Mouse (Mus musculus): ENCODE data around the gene Mfsd4b1. TPM values are rescaled to one million over a fixed set of nuclear protein-coding genes. Genes with fewer than 3 reads are reported as not detected.
A peak's percentile ranks its signal among the peaks of the same experiment; 100 is the strongest.

Mfsd4b1 gene
- polyA plus RNA-seq (2015; fragmentation: Nextera tagmentation; extraction: Ambion mirVana), result 0.27 and 0.28 TPM in 2 replicates

DNA sequence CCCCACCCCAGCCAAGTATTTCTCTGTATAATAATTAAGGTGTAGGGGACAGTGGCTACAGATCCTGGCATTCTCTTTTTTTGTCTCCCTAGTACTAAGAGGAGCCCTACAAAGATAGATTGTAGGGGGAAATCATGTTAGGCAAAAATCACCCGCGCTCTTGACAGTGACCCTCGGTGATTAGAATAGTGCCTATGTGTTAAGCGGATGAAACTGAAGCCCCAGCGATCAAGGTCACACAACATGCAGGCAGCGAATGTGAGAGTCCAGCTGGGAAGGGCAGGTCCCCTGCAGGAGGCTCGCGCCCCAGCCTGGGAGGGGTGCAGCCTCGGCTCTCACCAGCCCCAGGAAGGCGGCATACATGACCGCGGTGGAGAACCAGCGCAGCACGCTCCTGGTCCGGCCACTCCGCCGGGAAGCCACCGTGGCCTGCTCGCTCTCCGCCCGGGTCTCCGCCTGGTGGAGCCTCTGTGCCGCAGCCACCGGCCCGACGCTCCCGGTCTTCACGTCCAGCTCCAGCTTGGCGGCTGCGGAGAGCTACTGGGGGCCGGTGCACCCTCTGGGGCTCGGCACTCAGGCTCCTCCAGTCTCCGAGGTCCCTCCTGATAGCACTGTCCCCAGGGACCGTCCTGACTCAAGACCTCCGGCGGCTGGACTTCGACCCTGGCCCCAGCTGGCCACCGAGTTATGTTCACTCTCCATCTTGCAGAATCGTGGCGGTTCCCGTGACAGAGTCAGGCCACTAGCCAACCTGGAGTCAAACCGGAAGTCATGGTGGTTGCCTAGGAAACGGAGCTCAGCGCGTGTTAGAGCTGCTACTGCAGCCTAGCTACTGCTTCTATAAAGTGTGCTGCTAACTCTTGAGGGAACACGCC is at the start of gene Mfsd4b1:
Mfsd4b1 (minus strand) TSS at position 715 of the 875 bp plus-strand sequence.
- Histone ChIP-seq H3K4me1 (peaks cover 13% of the 10 kb centered on the region), H3K27me3 (no peaks in the 10 kb centered on the region), H3K36me3 (no peaks in the 10 kb centered on the region), H3K4me2 (replicated peaks) (peak within 1 kb of the TSS; percentile 91), H3K9ac (replicated peaks) (peak within 1 kb of the TSS; percentile 67), H3K9me3 (no peaks in the 10 kb centered on the region), H3K27ac (replicated peaks) (peak within 1 kb of the TSS; percentile 76), H3K4me3 (peak within 1 kb of the TSS; percentile 65)
- peak; percentile 97 for ATAC-seq (replicated peaks)
- under 1% methylated on average over 46 of the region's 46 CpGs for WGBS

DNA sequence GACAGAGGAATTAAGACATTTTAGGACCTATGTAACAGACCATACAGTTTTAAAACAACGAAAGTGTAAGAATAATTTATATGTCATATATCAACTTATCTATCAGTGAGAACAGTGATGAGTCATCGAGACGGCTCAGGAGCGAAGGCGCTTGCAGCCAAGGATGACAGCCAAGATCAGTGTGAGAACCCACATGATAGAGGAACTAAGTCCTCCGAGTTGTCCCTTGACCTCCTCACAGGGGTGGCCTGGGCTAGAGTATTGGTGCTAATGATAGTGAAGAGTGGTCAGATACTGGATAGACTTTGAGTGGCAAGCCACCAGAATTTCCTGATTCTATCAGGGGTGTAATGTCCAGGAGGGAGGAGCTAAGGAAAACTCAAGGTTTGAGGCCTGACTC is 48.5 kb upstream of the Mfsd4b1 start:
- H3K9me3 ChIP-seq, result no peaks in the 10 kb centered on the region
- WGBS, result 95% methylated on average over 6 of the region's 6 CpGs
- ATAC-seq (replicated peaks), result no peak
- H3K9ac ChIP-seq (replicated peaks), result no peak overlapping the region
- no peak overlapping the region for H3K4me2 ChIP-seq (replicated peaks)
- H3K4me1 ChIP-seq, result 0 out of 2 replicates have a peak, but pooled peaks cover 7% of the 10 kb centered on the region
- H3K27ac ChIP-seq (replicated peaks), result no peak overlapping the region
- no peak overlapping the region for H3K4me3 ChIP-seq
- no peaks in the 10 kb centered on the region for H3K27me3 ChIP-seq
- no peaks in the 10 kb centered on the region for H3K36me3 ChIP-seq

GRCm38 (mm10) chr10:40070684-40071083 is 45.6 kb upstream of the Mfsd4b1 start:
- no peaks in the 10 kb centered on the region for H3K36me3 ChIP-seq
- H3K4me1 ChIP-seq, result no peaks in the 10 kb centered on the region
- no peak overlapping the region for H3K4me3 ChIP-seq
- no peak overlapping the region for H3K4me2 ChIP-seq (replicated peaks)
- WGBS, result 74% methylated on average over 9 of the region's 9 CpGs
- no peaks in the 10 kb centered on the region for H3K27me3 ChIP-seq
- no peak for ATAC-seq (replicated peaks)
- H3K9ac ChIP-seq (replicated peaks), result no peak overlapping the region
- H3K27ac ChIP-seq (replicated peaks), result no peak overlapping the region
- H3K9me3 ChIP-seq, result no peaks in the 10 kb centered on the region

- Histone ChIP-seq H3K4me1 (no peaks in the 10 kb centered on the region), H3K27me3 (no peaks in the 10 kb centered on the region), H3K9me3 (no peaks in the 10 kb centered on the region), H3K27ac (replicated peaks) (no peak overlapping the region), H3K4me2 (replicated peaks) (no peak overlapping the region), H3K36me3 (no peaks in the 10 kb centered on the region), H3K9ac (replicated peaks) (no peak overlapping the region), H3K4me3 (no peak overlapping the region)
- 46% methylated on average over 4 of the region's 4 CpGs for WGBS
- no peak for ATAC-seq (replicated peaks)
Observed at GRCm38 (mm10) chr10:40069270-40069669, 44.2 kb upstream of the Mfsd4b1 start.

- Histone ChIP-seq H3K4me1 (no peaks in the 10 kb centered on the region), H3K9ac (replicated peaks) (no peak overlapping the region), H3K36me3 (no peaks in the 10 kb centered on the region), H3K27me3 (no peaks in the 10 kb centered on the region), H3K4me2 (replicated peaks) (no peak overlapping the region), H3K9me3 (no peaks in the 10 kb centered on the region), H3K4me3 (no peak overlapping the region), H3K27ac (replicated peaks) (no peak overlapping the region)
- WGBS, result 82% methylated on average over 10 of the region's 10 CpGs
- ATAC-seq (replicated peaks), result no peak
Observed at GRCm38 (mm10) chr10:40068595-40068994, 43.5 kb upstream of the Mfsd4b1 start.

- Histone ChIP-seq H3K9me3 (no peaks in the 10 kb centered on the region), H3K4me2 (replicated peaks) (no peak overlapping the region), H3K4me1 (no peaks in the 10 kb centered on the region), H3K4me3 (no peak overlapping the region), H3K36me3 (no peaks in the 10 kb centered on the region), H3K27ac (replicated peaks) (no peak overlapping the region), H3K27me3 (no peaks in the 10 kb centered on the region), H3K9ac (replicated peaks) (no peak overlapping the region)
- 17% methylated on average over 1 of the region's 1 CpGs for WGBS
- ATAC-seq (replicated peaks), result no peak
Observed at GRCm38 (mm10) chr10:40067529-40067928, 42.5 kb upstream of the Mfsd4b1 start.

GRCm38 (mm10) chr10:40067071-40067470 is 42.0 kb upstream of the Mfsd4b1 start:
- Histone ChIP-seq H3K27me3 (no peaks in the 10 kb centered on the region), H3K36me3 (no peaks in the 10 kb centered on the region), H3K4me3 (no peak overlapping the region), H3K9me3 (no peaks in the 10 kb centered on the region), H3K27ac (replicated peaks) (no peak overlapping the region), H3K9ac (replicated peaks) (no peak overlapping the region), H3K4me2 (replicated peaks) (no peak overlapping the region), H3K4me1 (no peaks in the 10 kb centered on the region)
- no CpG with 5 or more reads among the region's 1 CpGs for WGBS
- no peak for ATAC-seq (replicated peaks)

DNA sequence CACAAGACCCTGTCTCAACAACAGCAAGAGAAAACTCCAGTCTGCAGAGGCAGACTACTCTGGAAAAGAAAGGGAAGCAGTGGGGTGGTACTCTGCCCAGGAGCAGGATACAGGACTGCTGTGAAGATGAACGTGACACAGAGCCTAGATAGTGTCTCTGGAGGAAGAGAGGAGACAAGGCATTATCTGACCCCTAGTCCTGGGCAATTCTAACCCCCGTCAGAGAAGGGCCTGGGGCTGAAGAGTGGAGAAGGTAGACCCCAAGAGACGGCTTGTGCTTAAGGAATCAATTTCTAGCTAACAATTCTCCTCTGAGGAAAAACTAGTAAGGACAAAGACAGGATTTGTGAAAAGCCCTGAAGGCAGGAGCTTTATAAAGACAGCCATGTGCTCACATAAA is 40.3 kb upstream of the Mfsd4b1 start:
- Histone ChIP-seq H3K27me3 (no peaks in the 10 kb centered on the region), H3K4me3 (no peak overlapping the region), H3K4me2 (replicated peaks) (no peak overlapping the region), H3K4me1 (no peaks in the 10 kb centered on the region), H3K9ac (replicated peaks) (no peak overlapping the region), H3K36me3 (no peaks in the 10 kb centered on the region), H3K9me3 (no peaks in the 10 kb centered on the region), H3K27ac (replicated peaks) (no peak overlapping the region)
- 15% methylated on average over 3 of the region's 3 CpGs for WGBS
- no peak for ATAC-seq (replicated peaks)

- Histone ChIP-seq H3K36me3 (no peaks in the 10 kb centered on the region), H3K9me3 (no peaks in the 10 kb centered on the region), H3K4me3 (no peak overlapping the region), H3K4me1 (no peaks in the 10 kb centered on the region), H3K27ac (replicated peaks) (no peak overlapping the region), H3K27me3 (no peaks in the 10 kb centered on the region), H3K4me2 (replicated peaks) (no peak overlapping the region), H3K9ac (replicated peaks) (no peak overlapping the region)
- ATAC-seq (replicated peaks), result no peak
- 41% methylated on average over 5 of the region's 5 CpGs for WGBS
Observed at GRCm38 (mm10) chr10:40063291-40063890, 38.3 kb upstream of the Mfsd4b1 start.

GRCm38 (mm10) chr10:40062812-40063211 is 37.7 kb upstream of the Mfsd4b1 start:
- H3K9me3 ChIP-seq, result no peaks in the 10 kb centered on the region
- ATAC-seq (replicated peaks), result no peak
- 22% methylated on average over 6 of the region's 6 CpGs for WGBS
- no peaks in the 10 kb centered on the region for H3K36me3 ChIP-seq
- no peak overlapping the region for H3K27ac ChIP-seq (replicated peaks)
- no peak overlapping the region for H3K4me2 ChIP-seq (replicated peaks)
- no peaks in the 10 kb centered on the region for H3K4me1 ChIP-seq
- no peak overlapping the region for H3K4me3 ChIP-seq
- no peaks in the 10 kb centered on the region for H3K27me3 ChIP-seq
- no peak overlapping the region for H3K9ac ChIP-seq (replicated peaks)

- no peaks in the 10 kb centered on the region for H3K36me3 ChIP-seq
- 81% methylated on average over 5 of the region's 5 CpGs for WGBS
- H3K4me3 ChIP-seq, result no peak overlapping the region
- H3K9ac ChIP-seq (replicated peaks), result no peak overlapping the region
- no peak for ATAC-seq (replicated peaks)
- H3K4me2 ChIP-seq (replicated peaks), result no peak overlapping the region
- no peaks in the 10 kb centered on the region for H3K9me3 ChIP-seq
- H3K27me3 ChIP-seq, result no peaks in the 10 kb centered on the region
- H3K27ac ChIP-seq (replicated peaks), result no peak overlapping the region
- no peaks in the 10 kb centered on the region for H3K4me1 ChIP-seq
Observed at GRCm38 (mm10) chr10:40061926-40062325, 36.9 kb upstream of the Mfsd4b1 start.

- no peaks in the 10 kb centered on the region for H3K36me3 ChIP-seq
- H3K4me3 ChIP-seq, result no peak overlapping the region
- H3K9ac ChIP-seq (replicated peaks), result no peak overlapping the region
- no peak overlapping the region for H3K27ac ChIP-seq (replicated peaks)
- 92% methylated on average over 3 of the region's 3 CpGs for WGBS
- H3K4me1 ChIP-seq, result no peaks in the 10 kb centered on the region
- H3K27me3 ChIP-seq, result no peaks in the 10 kb centered on the region
- no peak overlapping the region for H3K4me2 ChIP-seq (replicated peaks)
- ATAC-seq (replicated peaks), result no peak
- no peaks in the 10 kb centered on the region for H3K9me3 ChIP-seq
Observed at GRCm38 (mm10) chr10:40058786-40059120, 33.7 kb upstream of the Mfsd4b1 start.

All from forebrain, embryonic 15.5 days (tissue).